Mouse (Mus musculus): ENCODE data around the gene Gm20388. TPM values are rescaled to one million over a fixed set of nuclear protein-coding genes. Genes with fewer than 3 reads are reported as not detected.

Gm20388 gene
- polyA plus RNA-seq, 1 experiment from 2014 or later: not detected

DNA sequence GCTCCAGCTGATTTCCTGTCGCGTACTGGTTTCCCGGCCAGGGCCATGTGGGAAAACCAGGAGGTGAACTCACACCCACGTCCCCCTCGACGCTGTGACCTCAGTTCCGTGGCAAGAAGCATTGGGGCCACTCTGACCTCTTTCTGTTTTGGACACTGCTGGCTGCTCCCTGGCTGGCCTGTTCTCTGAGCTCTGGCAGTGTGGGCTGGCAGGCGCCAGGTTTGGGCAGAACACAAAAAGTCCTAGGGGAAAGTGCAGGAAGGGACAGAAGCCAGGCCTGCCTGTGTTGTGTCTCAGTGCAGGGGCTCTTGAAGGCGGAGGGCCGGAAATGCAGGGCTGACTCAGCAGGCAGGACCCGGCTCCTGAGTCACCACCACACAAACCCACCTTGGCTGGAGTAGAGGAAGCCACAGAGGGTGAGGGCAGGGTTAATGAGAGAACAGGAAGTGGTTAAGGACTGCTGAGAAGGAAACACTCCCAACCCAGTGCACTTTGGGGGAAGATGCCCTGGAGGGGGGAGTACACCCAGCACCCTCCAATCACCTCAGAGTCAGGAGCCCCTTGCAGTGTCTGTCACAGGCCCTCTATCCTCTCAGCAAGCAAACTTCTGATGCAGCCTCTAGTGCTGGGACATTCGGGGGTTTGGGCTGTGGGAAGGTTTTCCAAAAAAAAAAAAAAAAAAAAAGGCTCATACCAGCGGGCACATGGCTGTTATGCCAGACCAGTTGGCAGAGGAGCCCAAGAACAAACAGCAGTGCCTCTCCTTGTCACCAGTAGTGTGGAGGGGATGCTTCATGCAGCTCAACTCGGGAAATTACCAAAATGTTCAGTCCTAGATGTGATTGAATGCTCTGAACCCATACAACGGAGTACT lies 1277.1 kb downstream of the Gm20388 start:
- Histone ChIP-seq H3K27ac (ENCODE audit: low read depth, low read length) (no peak overlapping the region), H3K4me1 (ENCODE audit: control insufficient read depth, insufficient read depth, low read length) (no peaks in the 10 kb centered on the region), H3K36me3 (ENCODE audit: control insufficient read depth, insufficient read depth, low read length) (no peaks in the 10 kb centered on the region), H3K9me3 (ENCODE audit: control insufficient read depth, low read length) (no peaks in the 10 kb centered on the region), H3K27me3 (ENCODE audit: control insufficient read depth, insufficient read depth, low read length) (no peaks in the 10 kb centered on the region), H3K9ac (ENCODE audit: low read length) (no peak overlapping the region), H3K4me2 (no peak overlapping the region), H3K4me3 (ENCODE audit: low read depth, low read length) (no peak overlapping the region)
- DNase-seq (ENCODE audit: low spot score, missing footprints) (no peak), ATAC-seq (ENCODE audit: low FRiP score) (no peak)
- WGBS: 83% methylated on average over 15 of the region's 15 CpGs

DNA sequence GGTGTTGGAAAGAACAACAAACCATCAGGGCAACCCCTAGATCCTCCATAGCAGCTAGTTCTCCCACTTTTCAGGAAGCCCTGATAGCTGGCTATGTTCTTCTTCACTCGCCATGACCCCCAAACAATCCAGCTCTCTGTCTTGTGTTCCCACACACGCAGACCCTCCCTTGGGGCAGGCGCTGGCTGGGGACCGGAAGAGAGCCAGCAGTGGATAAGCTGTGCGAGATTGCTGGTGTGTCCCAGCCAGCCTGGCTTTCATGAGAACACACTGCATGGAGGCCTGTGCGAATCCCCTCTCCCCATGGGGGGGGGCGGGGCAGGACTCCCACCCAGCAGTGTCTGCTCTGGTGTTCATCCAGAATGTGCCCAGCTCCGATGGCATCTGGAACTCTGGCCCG lies 1278.4 kb downstream of the Gm20388 start:
- no peak overlapping the region for H3K4me2 ChIP-seq

DNA sequence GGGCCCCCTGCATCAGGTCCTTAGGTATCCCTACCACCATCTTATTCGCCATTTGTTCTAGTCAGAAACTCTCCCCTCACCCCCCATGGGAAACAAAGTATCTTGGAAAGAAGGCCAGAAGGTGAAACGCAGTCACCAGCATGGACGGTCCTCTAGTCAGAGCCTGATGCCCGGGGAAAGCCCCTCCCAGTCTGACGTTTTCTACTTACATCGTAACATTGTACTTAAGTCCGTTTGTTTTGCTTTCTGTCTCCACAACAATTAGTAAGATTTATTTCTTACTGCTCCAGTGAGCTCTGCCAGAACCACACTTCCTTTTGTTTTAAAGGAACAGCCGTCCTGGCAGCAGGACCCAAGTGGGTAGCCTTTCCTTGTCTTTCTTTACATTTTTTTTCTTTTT lies 1281.8 kb downstream of the Gm20388 start:
- Histone ChIP-seq H3K9me3 (ENCODE audit: control insufficient read depth, low read length) (no peaks in the 10 kb centered on the region), H3K4me1 (ENCODE audit: control insufficient read depth, insufficient read depth, low read length) (no peaks in the 10 kb centered on the region), H3K4me3 (ENCODE audit: low read depth, low read length) (no peak overlapping the region), H3K27ac (ENCODE audit: low read depth, low read length) (no peak overlapping the region), H3K4me2 (no peak overlapping the region), H3K36me3 (ENCODE audit: control insufficient read depth, insufficient read depth, low read length) (no peaks in the 10 kb centered on the region), H3K9ac (ENCODE audit: low read length) (no peak overlapping the region), H3K27me3 (ENCODE audit: control insufficient read depth, insufficient read depth, low read length) (no peaks in the 10 kb centered on the region)
- 79% methylated on average over 8 of the region's 8 CpGs for WGBS
- DNase-seq (ENCODE audit: low spot score, missing footprints) (no peak), ATAC-seq (ENCODE audit: low FRiP score) (no peak)

More for the DNA sequence above, 1278.4 kb downstream of the Gm20388 start:
- H3K4me3 ChIP-seq (ENCODE audit: low read depth, low read length): no peak overlapping the region
- 76% methylated on average over 9 of the region's 9 CpGs for WGBS
- H3K27me3 ChIP-seq (ENCODE audit: control insufficient read depth, insufficient read depth, low read length): no peaks in the 10 kb centered on the region
- no peaks in the 10 kb centered on the region for H3K9me3 ChIP-seq (ENCODE audit: control insufficient read depth, low read length)
- no peak overlapping the region for H3K9ac ChIP-seq (ENCODE audit: low read length)
- no peaks in the 10 kb centered on the region for H3K36me3 ChIP-seq (ENCODE audit: control insufficient read depth, insufficient read depth, low read length)
- no peak overlapping the region for H3K27ac ChIP-seq (ENCODE audit: low read depth, low read length)
- DNase-seq (ENCODE audit: low spot score, missing footprints) (no peak), ATAC-seq (ENCODE audit: low FRiP score) (no peak)
- no peaks in the 10 kb centered on the region for H3K4me1 ChIP-seq (ENCODE audit: control insufficient read depth, insufficient read depth, low read length)

DNA sequence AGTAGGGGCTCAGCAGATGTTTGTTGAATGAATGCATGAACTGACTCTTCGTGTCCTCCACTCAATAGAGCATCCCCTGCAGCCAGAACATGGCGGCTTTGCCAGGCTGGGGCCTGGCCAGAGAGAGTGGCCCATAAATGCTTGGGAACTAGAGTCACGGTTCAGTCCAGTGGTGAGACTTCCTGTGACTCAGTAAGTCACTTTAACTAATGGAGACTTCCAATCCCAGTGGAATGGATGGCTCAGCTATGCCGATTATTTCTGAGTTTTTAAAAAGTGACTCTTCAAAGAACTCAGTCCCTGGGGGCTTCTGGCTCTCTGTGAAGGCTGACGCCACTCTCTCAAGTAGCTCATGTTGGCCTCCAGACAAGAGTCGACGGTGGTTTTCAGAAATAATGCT lies 1285.3 kb downstream of the Gm20388 start:
- H3K4me1 ChIP-seq (ENCODE audit: control insufficient read depth, insufficient read depth, low read length): no peaks in the 10 kb centered on the region; the same call in 1 of the 2 replicates
- WGBS: 91% methylated on average over 7 of the region's 7 CpGs

DNA sequence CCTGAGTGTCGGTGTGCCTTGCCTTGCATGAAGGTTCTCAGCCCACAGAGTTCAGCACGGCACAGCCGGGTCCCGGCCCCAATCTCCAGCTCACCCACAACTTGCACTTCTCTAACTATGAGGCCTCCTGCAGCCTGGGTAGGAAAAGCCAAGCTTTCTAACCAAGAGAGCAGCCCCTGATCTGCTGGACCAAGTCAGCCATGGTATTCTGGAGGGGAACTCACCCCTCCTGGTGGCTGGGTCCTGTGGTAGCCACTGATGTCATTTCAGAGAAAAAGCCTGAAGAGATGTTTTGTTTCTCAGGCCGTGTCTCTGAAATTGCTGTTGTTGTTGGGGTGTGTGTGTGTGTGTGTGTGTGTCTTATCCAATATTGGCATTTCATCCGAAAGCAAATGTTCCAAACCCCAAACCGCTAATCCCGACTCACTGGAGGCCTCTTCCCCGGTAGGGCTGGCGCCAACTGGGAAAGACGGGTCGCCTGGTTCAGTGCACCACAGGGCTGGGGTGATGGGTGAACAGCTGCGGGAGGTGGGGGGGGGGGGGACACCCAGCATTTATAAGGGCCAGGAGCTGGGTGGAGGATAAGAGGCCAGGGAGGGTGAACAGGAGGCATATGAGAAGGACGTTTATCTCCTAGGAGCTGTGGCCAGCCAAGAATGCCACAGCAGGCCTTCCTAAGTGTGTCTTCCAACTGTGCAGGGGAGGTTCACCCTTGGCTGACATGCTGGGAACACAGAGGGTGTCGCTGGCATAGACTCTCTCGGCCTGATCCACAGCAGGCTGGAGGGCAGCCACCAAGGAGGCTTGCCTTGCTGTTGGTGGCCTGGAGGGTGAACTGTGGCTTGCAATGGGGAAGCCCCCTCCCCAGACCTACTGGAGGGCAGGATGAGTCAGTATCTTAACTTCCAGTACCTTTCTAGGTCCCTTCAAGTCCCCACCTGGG lies 1286.4 kb downstream of the Gm20388 start:
- ATAC-seq (ENCODE audit: low FRiP score): no peak

More for the DNA sequence above, 1285.3 kb downstream of the Gm20388 start:
- ATAC-seq (ENCODE audit: low FRiP score) (no peak), DNase-seq (ENCODE audit: low spot score, missing footprints) (no peak)
- Histone ChIP-seq H3K9me3 (ENCODE audit: control insufficient read depth, low read length) (no peaks in the 10 kb centered on the region), H3K4me3 (ENCODE audit: low read depth, low read length) (no peak overlapping the region), H3K9ac (ENCODE audit: low read length) (no peak overlapping the region), H3K36me3 (ENCODE audit: control insufficient read depth, insufficient read depth, low read length) (no peaks in the 10 kb centered on the region), H3K27me3 (ENCODE audit: control insufficient read depth, insufficient read depth, low read length) (no peaks in the 10 kb centered on the region), H3K4me2 (no peak overlapping the region), H3K27ac (ENCODE audit: low read depth, low read length) (no peak overlapping the region)

DNA sequence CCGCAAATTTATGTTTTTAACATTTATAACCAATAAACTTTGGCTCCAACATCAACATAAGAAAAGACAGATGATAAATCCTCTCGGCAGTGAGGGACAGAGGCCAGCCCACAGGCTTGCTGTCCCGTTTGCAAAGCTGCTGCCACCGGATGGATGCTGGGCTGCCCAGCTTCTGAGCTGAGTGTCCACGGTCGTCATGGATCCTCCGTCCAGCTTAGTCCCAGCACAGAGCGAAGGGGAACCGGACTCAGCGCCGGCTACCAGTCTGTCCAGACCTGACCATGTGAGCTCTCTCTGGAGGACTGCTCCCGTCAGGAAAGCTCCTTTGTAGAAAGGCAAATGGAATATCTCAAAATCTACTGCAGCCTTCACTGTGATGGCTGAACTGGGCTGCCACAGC lies 1289.4 kb downstream of the Gm20388 start:
- ATAC-seq (ENCODE audit: low FRiP score) (no peak), DNase-seq (ENCODE audit: low spot score, missing footprints) (no peak)
- WGBS: 74% methylated on average over 12 of the region's 12 CpGs
- Histone ChIP-seq H3K36me3 (ENCODE audit: control insufficient read depth, insufficient read depth, low read length) (no peaks in the 10 kb centered on the region), H3K4me3 (ENCODE audit: low read depth, low read length) (no peak overlapping the region), H3K27me3 (ENCODE audit: control insufficient read depth, insufficient read depth, low read length) (no peaks in the 10 kb centered on the region), H3K9ac (ENCODE audit: low read length) (no peak overlapping the region), H3K4me2 (no peak overlapping the region), H3K4me1 (ENCODE audit: control insufficient read depth, insufficient read depth, low read length) (no peaks in the 10 kb centered on the region; the same call in 1 of the 2 replicates), H3K9me3 (ENCODE audit: control insufficient read depth, low read length) (no peaks in the 10 kb centered on the region), H3K27ac (ENCODE audit: low read depth, low read length) (no peak overlapping the region)

More for the DNA sequence above, 1286.4 kb downstream of the Gm20388 start:
- H3K4me1 ChIP-seq (ENCODE audit: control insufficient read depth, insufficient read depth, low read length): no peaks in the 10 kb centered on the region; the same call in 1 of the 2 replicates
- no peaks in the 10 kb centered on the region for H3K27me3 ChIP-seq (ENCODE audit: control insufficient read depth, insufficient read depth, low read length)
- no peak overlapping the region for H3K4me2 ChIP-seq
- WGBS: 83% methylated on average over 16 of the region's 16 CpGs
- no peaks in the 10 kb centered on the region for H3K9me3 ChIP-seq (ENCODE audit: control insufficient read depth, low read length)
- no peak overlapping the region for H3K4me3 ChIP-seq (ENCODE audit: low read depth, low read length)
- H3K27ac ChIP-seq (ENCODE audit: low read depth, low read length): no peak overlapping the region
- no peaks in the 10 kb centered on the region for H3K36me3 ChIP-seq (ENCODE audit: control insufficient read depth, insufficient read depth, low read length)
- DNase-seq (ENCODE audit: low spot score, missing footprints): no peak
- H3K9ac ChIP-seq (ENCODE audit: low read length): no peak overlapping the region

DNA sequence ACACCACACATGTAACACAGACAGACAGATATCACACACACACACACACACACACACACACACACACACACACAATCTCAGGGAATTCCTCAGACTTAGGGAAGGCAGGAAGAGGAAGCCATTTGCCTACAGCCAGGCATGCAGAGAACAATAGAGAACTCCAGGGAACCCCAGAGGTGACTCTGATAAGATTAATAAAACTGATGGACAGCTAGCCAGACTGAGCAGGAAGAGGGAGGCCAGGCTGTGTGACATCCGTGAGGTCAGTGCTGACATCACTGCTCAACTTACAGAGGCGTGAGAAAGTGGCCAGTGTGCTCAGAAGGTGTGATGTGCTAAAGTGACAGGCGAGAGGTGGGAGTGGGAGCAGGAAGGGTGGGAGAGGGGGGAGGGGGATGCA lies 1290.3 kb downstream of the Gm20388 start:
- H3K9ac ChIP-seq (ENCODE audit: low read length): no peak overlapping the region; the same call in 1 of the 2 replicates
- H3K27me3 ChIP-seq (ENCODE audit: control insufficient read depth, insufficient read depth, low read length): no peaks in the 10 kb centered on the region
- ATAC-seq (ENCODE audit: low FRiP score) (no peak), DNase-seq (ENCODE audit: low spot score, missing footprints) (no peak)
- no peaks in the 10 kb centered on the region for H3K36me3 ChIP-seq (ENCODE audit: control insufficient read depth, insufficient read depth, low read length)
- H3K27ac ChIP-seq (ENCODE audit: low read depth, low read length): no peak overlapping the region
- H3K4me1 ChIP-seq (ENCODE audit: control insufficient read depth, insufficient read depth, low read length): no peaks in the 10 kb centered on the region; the same call in 1 of the 2 replicates
- WGBS: 56% methylated on average over 3 of the region's 3 CpGs
- no peak overlapping the region for H3K4me2 ChIP-seq
- no peak overlapping the region for H3K4me3 ChIP-seq (ENCODE audit: low read depth, low read length)
- no peaks in the 10 kb centered on the region for H3K9me3 ChIP-seq (ENCODE audit: control insufficient read depth, low read length)

DNA sequence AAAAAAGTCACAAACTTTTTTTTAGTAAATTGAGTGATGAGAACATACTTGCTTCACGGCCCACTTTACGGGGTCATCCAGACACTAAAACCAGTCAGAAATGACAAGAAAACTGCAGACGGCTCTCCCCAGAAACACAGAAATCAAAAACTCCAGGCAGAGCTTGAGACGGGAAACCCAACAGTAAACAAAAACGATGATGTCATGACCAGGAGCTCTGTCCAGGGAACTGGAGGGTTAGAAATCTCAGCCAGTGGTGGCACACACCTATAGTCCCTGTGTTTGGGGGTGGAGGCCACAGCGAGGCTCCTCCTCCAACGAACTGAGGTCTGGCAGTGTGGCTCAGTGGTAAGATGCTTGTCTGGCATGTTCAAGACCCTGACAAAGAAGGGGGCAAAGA lies 1291.0 kb downstream of the Gm20388 start:
- H3K9ac ChIP-seq (ENCODE audit: low read length): no peak overlapping the region
- H3K27me3 ChIP-seq (ENCODE audit: control insufficient read depth, insufficient read depth, low read length): no peaks in the 10 kb centered on the region; the same call in 1 of the 2 replicates
- WGBS: 87% methylated on average over 7 of the region's 7 CpGs
- no peak overlapping the region for H3K4me3 ChIP-seq (ENCODE audit: low read depth, low read length)
- no peaks in the 10 kb centered on the region for H3K36me3 ChIP-seq (ENCODE audit: control insufficient read depth, insufficient read depth, low read length)
- ATAC-seq (ENCODE audit: low FRiP score) (no peak), DNase-seq (ENCODE audit: low spot score, missing footprints) (no peak)
- no peaks in the 10 kb centered on the region; the same call in 1 of the 2 replicates for H3K4me1 ChIP-seq (ENCODE audit: control insufficient read depth, insufficient read depth, low read length)
- no peaks in the 10 kb centered on the region for H3K9me3 ChIP-seq (ENCODE audit: control insufficient read depth, low read length)
- H3K27ac ChIP-seq (ENCODE audit: low read depth, low read length): no peak overlapping the region
- no peak overlapping the region for H3K4me2 ChIP-seq

Measured in midbrain, embryonic 11.5 days (tissue).